Mouse (Mus musculus): Measurements from ENCODE around the gene Dpp6. TPM values are rescaled to one million over a fixed set of nuclear protein-coding genes. Genes with fewer than 3 reads are reported as not detected.

The Dpp6 gene
- total and polyA plus RNA-seq, 3 experiments, result 0.16 TPM; not detected in 2

- no peaks in the 10 kb centered on the region for H3K36me3 ChIP-seq (replicated peaks)
- H3K9me3 ChIP-seq (replicated peaks), result peaks cover 39% of the 10 kb centered on the region
- TF ChIP-seq TAL1 (conservative IDR thresholded peaks at IDR 0.05; ENCODE audit: low read depth, low read length) (no peak), GATA1 (IDR thresholded peaks at IDR 0.05; ENCODE audit: borderline replicate concordance, low read length) (no peak), CTCF (IDR thresholded peaks at IDR 0.05; ENCODE audit: low read depth, low read length) (no peak), GATA2 (IDR thresholded peaks at IDR 0.05; ENCODE audit: borderline replicate concordance, low read depth, low read length) (no peak), POLR2AphosphoS5 (IDR thresholded peaks at IDR 0.05; ENCODE audit: insufficient replicate concordance, low read depth, low read length) (no peak)
- DNase-seq (ENCODE audit: low spot score) (no peak), ATAC-seq (ENCODE audit: extremely low read depth, insufficient number of reproducible peaks, low FRiP score, poor library complexity, severe bottlenecking) (no peak)
- H3K4me3 ChIP-seq (ENCODE audit: low read depth, low read length), result no peak overlapping the region
- H3K27me3 ChIP-seq (ENCODE audit: insufficient read depth, low read length), result no peaks in the 10 kb centered on the region
- H3K4me1 ChIP-seq (ENCODE audit: insufficient read depth, low read depth, low read length), result no peaks in the 10 kb centered on the region
These were observed 91.6 kb downstream of the Dpp6 start for GRCm38 (mm10) chr5:26908612-26909011.

- Histone ChIP-seq H3K36me3 (replicated peaks) (no peaks in the 10 kb centered on the region), H3K9me3 (replicated peaks) (peaks cover 23% of the 10 kb centered on the region)
These were observed 93.3 kb downstream of the Dpp6 start for GRCm38 (mm10) chr5:26910353-26910752.

GRCm38 (mm10) chr5:26911965-26912364 is 95.0 kb downstream of the Dpp6 start:
- peaks cover 16% of the 10 kb centered on the region for H3K9me3 ChIP-seq (replicated peaks)
- DNase-seq (ENCODE audit: low spot score), result no peak
- no peaks in the 10 kb centered on the region for H3K27me3 ChIP-seq (ENCODE audit: insufficient read depth, low read length)
- H3K4me1 ChIP-seq (ENCODE audit: insufficient read depth, low read depth, low read length), result no peaks in the 10 kb centered on the region
- H3K4me3 ChIP-seq (ENCODE audit: low read depth, low read length), result no peak overlapping the region
- H3K36me3 ChIP-seq (replicated peaks), result no peaks in the 10 kb centered on the region
- TF ChIP-seq GATA2 (IDR thresholded peaks at IDR 0.05; ENCODE audit: borderline replicate concordance, low read depth, low read length), result no peak
- TF ChIP-seq TAL1 (conservative IDR thresholded peaks at IDR 0.05; ENCODE audit: low read depth, low read length), result no peak
- no peak for TF ChIP-seq CTCF (IDR thresholded peaks at IDR 0.05; ENCODE audit: low read depth, low read length)
- no peak for TF ChIP-seq POLR2AphosphoS5 (IDR thresholded peaks at IDR 0.05; ENCODE audit: insufficient replicate concordance, low read depth, low read length)
- TF ChIP-seq GATA1 (IDR thresholded peaks at IDR 0.05; ENCODE audit: borderline replicate concordance, low read length), result no peak
- no peak for ATAC-seq (ENCODE audit: extremely low read depth, insufficient number of reproducible peaks, low FRiP score, poor library complexity, severe bottlenecking)

More at GRCm38 (mm10) chr5:26910353-26910752, 93.3 kb downstream of the Dpp6 start:
- Histone ChIP-seq H3K4me3 (ENCODE audit: low read depth, low read length) (no peak overlapping the region), H3K27me3 (ENCODE audit: insufficient read depth, low read length) (no peaks in the 10 kb centered on the region), H3K4me1 (ENCODE audit: insufficient read depth, low read depth, low read length) (no peaks in the 10 kb centered on the region)
- DNase-seq (ENCODE audit: low spot score), result no peak
- TF ChIP-seq GATA1 (IDR thresholded peaks at IDR 0.05; ENCODE audit: borderline replicate concordance, low read length) (no peak), GATA2 (IDR thresholded peaks at IDR 0.05; ENCODE audit: borderline replicate concordance, low read depth, low read length) (no peak), CTCF (IDR thresholded peaks at IDR 0.05; ENCODE audit: low read depth, low read length) (no peak), POLR2AphosphoS5 (IDR thresholded peaks at IDR 0.05; ENCODE audit: insufficient replicate concordance, low read depth, low read length) (no peak), TAL1 (conservative IDR thresholded peaks at IDR 0.05; ENCODE audit: low read depth, low read length) (no peak)
- no peak for ATAC-seq (ENCODE audit: extremely low read depth, insufficient number of reproducible peaks, low FRiP score, poor library complexity, severe bottlenecking)

- H3K4me1 ChIP-seq (ENCODE audit: insufficient read depth, low read depth, low read length), result no peaks in the 10 kb centered on the region
- ATAC-seq (ENCODE audit: extremely low read depth, insufficient number of reproducible peaks, low FRiP score, poor library complexity, severe bottlenecking) (no peak), DNase-seq (ENCODE audit: low spot score) (no peak)
- TF ChIP-seq POLR2AphosphoS5 (IDR thresholded peaks at IDR 0.05; ENCODE audit: insufficient replicate concordance, low read depth, low read length) (no peak), GATA1 (IDR thresholded peaks at IDR 0.05; ENCODE audit: borderline replicate concordance, low read length) (no peak), CTCF (IDR thresholded peaks at IDR 0.05; ENCODE audit: low read depth, low read length) (no peak), GATA2 (IDR thresholded peaks at IDR 0.05; ENCODE audit: borderline replicate concordance, low read depth, low read length) (no peak), TAL1 (conservative IDR thresholded peaks at IDR 0.05; ENCODE audit: low read depth, low read length) (no peak)
- no peaks in the 10 kb centered on the region for H3K36me3 ChIP-seq (replicated peaks)
- no peak overlapping the region for H3K4me3 ChIP-seq (ENCODE audit: low read depth, low read length)
- H3K9me3 ChIP-seq (replicated peaks), result peaks cover 11% of the 10 kb centered on the region
- H3K27me3 ChIP-seq (ENCODE audit: insufficient read depth, low read length), result no peaks in the 10 kb centered on the region
These were observed 101.8 kb downstream of the Dpp6 start for GRCm38 (mm10) chr5:26918763-26919162.

GRCm38 (mm10) chr5:26924552-26924951 is 107.5 kb downstream of the Dpp6 start:
- Histone ChIP-seq H3K36me3 (replicated peaks) (no peaks in the 10 kb centered on the region), H3K9me3 (replicated peaks) (peaks cover 10% of the 10 kb centered on the region), H3K4me3 (ENCODE audit: low read depth, low read length) (no peak overlapping the region), H3K27me3 (ENCODE audit: insufficient read depth, low read length) (no peaks in the 10 kb centered on the region), H3K4me1 (ENCODE audit: insufficient read depth, low read depth, low read length) (no peaks in the 10 kb centered on the region)
- TF ChIP-seq CTCF (IDR thresholded peaks at IDR 0.05; ENCODE audit: low read depth, low read length) (no peak), GATA1 (IDR thresholded peaks at IDR 0.05; ENCODE audit: borderline replicate concordance, low read length) (no peak), POLR2AphosphoS5 (IDR thresholded peaks at IDR 0.05; ENCODE audit: insufficient replicate concordance, low read depth, low read length) (no peak), GATA2 (IDR thresholded peaks at IDR 0.05; ENCODE audit: borderline replicate concordance, low read depth, low read length) (no peak), TAL1 (conservative IDR thresholded peaks at IDR 0.05; ENCODE audit: low read depth, low read length) (no peak)
- ATAC-seq (ENCODE audit: extremely low read depth, insufficient number of reproducible peaks, low FRiP score, poor library complexity, severe bottlenecking) (no peak), DNase-seq (ENCODE audit: low spot score) (no peak)

GRCm38 (mm10) chr5:26932413-26933122 is 115.6 kb downstream of the Dpp6 start:
- TF ChIP-seq CTCF (IDR thresholded peaks at IDR 0.05; ENCODE audit: low read depth, low read length), result no peak
- no peak for TF ChIP-seq GATA1 (IDR thresholded peaks at IDR 0.05; ENCODE audit: borderline replicate concordance, low read length)
- no peak for TF ChIP-seq TAL1 (conservative IDR thresholded peaks at IDR 0.05; ENCODE audit: low read depth, low read length)
- no peak for TF ChIP-seq POLR2AphosphoS5 (IDR thresholded peaks at IDR 0.05; ENCODE audit: insufficient replicate concordance, low read depth, low read length)
- no peak for TF ChIP-seq GATA2 (IDR thresholded peaks at IDR 0.05; ENCODE audit: borderline replicate concordance, low read depth, low read length)
- ATAC-seq (ENCODE audit: extremely low read depth, insufficient number of reproducible peaks, low FRiP score, poor library complexity, severe bottlenecking), result no peak
- peaks cover 35% of the 10 kb centered on the region for H3K9me3 ChIP-seq (replicated peaks)
- H3K27me3 ChIP-seq (ENCODE audit: insufficient read depth, low read length), result no peaks in the 10 kb centered on the region
- DNase-seq (ENCODE audit: low spot score), result no peak
- H3K4me3 ChIP-seq (ENCODE audit: low read depth, low read length), result no peak overlapping the region
- no peaks in the 10 kb centered on the region for H3K36me3 ChIP-seq (replicated peaks)
- H3K4me1 ChIP-seq (ENCODE audit: insufficient read depth, low read depth, low read length), result no peaks in the 10 kb centered on the region

Measured in G1E (cell line).